Mouse (Mus musculus): ENCODE data around the gene Maco1. TPM values are rescaled to one million over a fixed set of nuclear protein-coding genes. Genes with fewer than 3 reads are reported as not detected.

Maco1 gene
- 16.6 and 30.3 TPM in 2 replicates for polyA plus RNA-seq (2012; ENCODE audit: low replicate concordance)

DNA sequence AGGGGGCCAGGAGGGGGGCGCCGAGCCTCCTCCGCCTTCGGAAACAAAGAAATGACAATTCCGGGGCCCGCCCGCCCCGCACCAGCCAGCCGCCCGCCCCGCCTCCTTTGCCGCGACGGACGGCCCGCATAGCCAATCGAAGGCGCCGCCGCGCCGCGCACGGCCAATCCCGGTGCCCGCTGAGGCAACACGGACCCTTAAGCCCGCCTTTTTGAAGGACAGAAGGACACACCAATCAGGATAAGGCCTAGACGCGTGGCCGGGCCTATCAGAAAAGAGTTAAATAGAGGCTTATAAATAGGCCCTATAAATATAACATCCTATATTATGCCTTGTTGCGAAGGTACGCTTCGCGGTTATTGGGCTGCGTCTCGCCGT lies at the start of gene Maco1:
Maco1 (minus strand) TSS at position 87 of the 378 bp plus-strand sequence.

DNA sequence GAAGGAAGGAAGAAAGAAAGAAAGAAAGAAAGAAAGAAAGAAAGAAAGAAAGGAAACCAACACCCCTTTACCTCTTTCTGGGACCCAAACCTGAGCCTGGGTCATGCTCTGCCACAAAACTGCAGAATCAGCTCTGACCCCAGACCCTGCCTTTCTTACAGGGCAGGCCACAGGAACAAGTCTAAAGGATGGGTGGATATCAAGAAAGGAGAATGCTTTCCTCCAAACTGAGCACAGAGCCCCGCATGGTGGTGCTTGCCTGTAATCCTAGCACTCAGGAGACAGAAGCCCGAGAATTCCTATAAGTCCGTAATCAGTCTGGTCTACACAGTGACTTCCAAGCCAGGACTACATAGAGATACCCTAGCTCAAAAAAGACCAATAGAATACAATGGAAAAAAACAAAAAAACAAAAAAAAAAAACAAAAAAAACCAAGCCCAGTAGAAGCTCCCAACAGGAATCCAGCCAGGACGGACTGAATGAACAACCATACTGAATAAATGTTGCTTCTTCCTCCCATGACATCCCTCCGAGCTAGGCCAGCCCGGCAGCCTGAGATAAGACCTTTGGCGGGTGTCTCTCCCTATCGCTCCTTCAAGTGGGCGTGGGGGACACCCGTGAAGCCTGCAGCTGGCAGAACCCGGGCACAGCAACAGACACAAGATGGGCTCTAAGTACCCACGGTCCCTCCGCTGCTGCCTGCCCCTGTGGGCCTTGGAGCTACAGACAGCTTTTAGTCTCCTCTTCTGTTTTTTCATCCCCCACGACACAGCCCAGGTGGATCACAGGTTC lies 11.0 kb upstream of the Maco1 start, which contains the start of gene Rhd:
Rhd (plus strand) TSS at position 600 of the 793 bp plus-strand sequence.

DNA sequence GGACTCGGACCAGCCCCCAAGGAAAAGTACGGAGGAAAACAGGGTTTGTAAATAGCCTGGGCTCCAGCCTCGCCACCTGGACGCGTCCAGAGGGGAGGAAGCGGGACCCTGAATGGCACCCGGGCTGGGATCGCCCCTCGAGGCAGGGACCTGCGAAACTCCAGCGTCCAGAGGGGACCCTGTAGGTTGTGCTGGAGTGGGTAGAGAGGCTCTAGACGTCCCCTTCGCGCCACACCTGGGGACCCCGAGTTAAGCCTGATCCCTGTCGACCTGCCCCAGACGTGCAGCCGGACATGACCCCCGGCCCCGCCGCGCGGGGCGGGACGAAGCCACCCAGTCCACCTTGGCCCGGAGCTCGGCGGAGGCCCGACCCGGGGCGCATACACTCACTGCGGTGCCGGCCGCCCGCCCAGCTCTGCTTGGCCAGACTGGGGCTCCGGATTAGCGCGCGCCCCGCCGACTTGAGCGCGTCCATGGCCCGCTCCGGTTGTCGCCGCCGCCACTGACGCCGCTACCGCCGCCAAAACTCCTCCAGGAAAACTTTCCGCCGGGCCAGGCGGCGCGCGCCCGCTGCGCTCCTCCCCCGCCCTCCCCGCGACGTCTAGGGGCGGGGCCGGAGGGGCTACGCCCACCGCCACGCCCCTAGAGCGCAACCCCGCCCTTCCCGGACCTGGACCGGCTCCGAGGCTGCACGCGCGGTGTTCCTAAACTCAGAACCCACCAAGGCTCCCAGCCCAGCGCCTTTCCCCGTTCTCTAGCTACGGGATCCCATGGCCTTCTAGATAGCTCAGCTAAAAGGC lies 85.5 kb downstream of the Maco1 start, which contains the start of gene Ldlrap1:
Ldlrap1 (minus strand) TSS at position 599 of the 800 bp plus-strand sequence.

Other genes with a start within 250 kb of the Maco1 start
- gene Man1c1, start 149.1 kb downstream of the Maco1 start, polyA plus RNA-seq (2012; ENCODE audit: low replicate concordance) = 8.8 and 17.7 TPM in 2 replicates
- gene Ldlrap1, start 85.3 kb downstream of the Maco1 start, polyA plus RNA-seq (2012; ENCODE audit: low replicate concordance) = 43.7 and 75.4 TPM in 2 replicates
- gene Rhd, start 11.2 kb upstream of the Maco1 start, polyA plus RNA-seq (2012; ENCODE audit: low replicate concordance) = 72.4 and 123 TPM in 2 replicates
- gene Tmem50a, start 61.7 kb upstream of the Maco1 start, polyA plus RNA-seq (2012; ENCODE audit: low replicate concordance) = 6.5 and 26.8 TPM in 2 replicates
- gene Rsrp1, start 70.2 kb upstream of the Maco1 start, polyA plus RNA-seq (2012; ENCODE audit: low replicate concordance) = 495 and 715 TPM in 2 replicates
- 23.8 and 56.6 TPM in 2 replicates for gene Syf2, start 77.6 kb upstream of the Maco1 start, polyA plus RNA-seq (2012; ENCODE audit: low replicate concordance)

Data from leukemia stem cell, adult 10-12 weeks (primary cell).